Mouse (Mus musculus) liver, embryonic 11.5 days (tissue): Measurements from ENCODE around the gene Pygl. TPM values are rescaled to one million over a fixed set of nuclear protein-coding genes. Genes with fewer than 3 reads are reported as not detected.
"Not testable (repeated sequence)": the region's sequence is repeated elsewhere in the genome, so short reads cannot be mapped to it uniquely, and the experiment has no call there.

ENCODE experiments used
- ATAC-seq: fragments of 200-750 bp; cut with Nextera tagmentation; replicated peaks from 2 replicates; pipeline ENCODE4 v1.8.0; 2017; ENCODE audit warnings: moderate number of reproducible peaks, mild to moderate bottlenecking, moderate TSS enrichment, moderate library complexity; ENCODE audit not compliant: low FRiP score
- DNase-seq: peaks from one replicate; pipeline ENCODE4 v3.0.0-alpha.2; 2017; ENCODE audit warnings: low spot score
- H3K27ac ChIP-seq: fragments of 300-500 bp; sonication (generic); 2 replicates; pipeline ENCODE4 v1.5.1; 2014; ENCODE audit warnings: mild to moderate bottlenecking, low read depth, low read length, control low read depth
- H3K27me3 ChIP-seq: fragments of 300-500 bp; sonication (generic); replicated peaks from 2 replicates; pipeline ENCODE4 v1.6.1; 2014; ENCODE audit warnings: low read length, mixed read lengths; ENCODE audit not compliant: control insufficient read depth, insufficient read depth
- H3K36me3 ChIP-seq: fragments of 300-500 bp; sonication (generic); 2 replicates; pipeline ENCODE4 v1.6.1; 2014; ENCODE audit warnings: mild to moderate bottlenecking, low read length, moderate library complexity, mixed read lengths; ENCODE audit not compliant: control insufficient read depth, insufficient read depth
- H3K4me1 ChIP-seq: fragments of 300-500 bp; sonication (generic); replicated peaks from 2 replicates; pipeline ENCODE4 v1.6.1; 2014; ENCODE audit warnings: low read length, mixed read lengths; ENCODE audit not compliant: control insufficient read depth, insufficient read depth
- H3K4me2 ChIP-seq: fragments of 300-500 bp; sonication (generic); 2 replicates; pipeline ENCODE4 v1.6.1; 2014; ENCODE audit warnings: mild to moderate bottlenecking, control low read depth, moderate library complexity
- H3K4me3 ChIP-seq: fragments of 300-500 bp; sonication (generic); 2 replicates; pipeline ENCODE4 v1.5.1; 2014; ENCODE audit warnings: low read depth, low read length, control low read depth
- H3K9ac ChIP-seq: fragments of 300-500 bp; sonication (generic); 2 replicates; pipeline ENCODE4 v1.6.1; 2014; ENCODE audit warnings: low read depth, low read length, control low read depth
- H3K9me3 ChIP-seq: fragments of 300-500 bp; sonication (generic); 2 replicates; pipeline ENCODE4 v1.6.1; 2016; ENCODE audit warnings: low read length, inconsistent platforms, mixed read lengths; ENCODE audit not compliant: control insufficient read depth
- WGBS: fragments of 180-500 bp; shearing (Covaris S2); extraction: QIAGEN DNeasy Blood & Tissue Kit; methylation state at CpG from one replicate; pipeline ENCODE4 v1.1.7; 2014; 5-methylcytosine and 5-hydroxymethylcytosine counted together
- polyA plus RNA-seq: library from polyadenylated mRNA; unstranded; fragments of >200 nt; fragmentation: Nextera tagmentation; extraction: Ambion mirVana; gene quantifications from 2 replicates; pipeline ENCODE4 v1.2.1, GENCODE M21; 2014

The Pygl gene
- polyA plus RNA-seq, 1 experiment from 2014 or later = 29.8 TPM

- WGBS = 53% methylated on average over 5 of the region's 5 CpGs
- Histone ChIP-seq H3K36me3 (no peaks in the 10 kb centered on the region), H3K4me3 (no peak overlapping the region), H3K27ac (no peak overlapping the region), H3K9ac (no peak overlapping the region), H3K4me2 (no peak overlapping the region), H3K9me3 (no peaks in the 10 kb centered on the region), H3K27me3 (no peaks in the 10 kb centered on the region), H3K4me1 (no peaks in the 10 kb centered on the region)
- ATAC-seq (no peak), DNase-seq (no peak)
These were observed 73.8 kb downstream of the Pygl start for GRCm38 (mm10) chr12:70157292-70158066.

- H3K9ac ChIP-seq = no peak overlapping the region
These were observed 75.1 kb downstream of the Pygl start for GRCm38 (mm10) chr12:70156222-70156621.

GRCm38 (mm10) chr12:70153842-70154241, 77.4 kb downstream of the Pygl start, which contains the start of gene Abhd12b:
Gene Abhd12b, plus strand, starts transcription at chr12:70154142.
- ATAC-seq = no peak
- H3K4me3 ChIP-seq = no peak within 1 kb of the TSS
- H3K4me2 ChIP-seq = no peak within 1 kb of the TSS
- no peak within 1 kb of the TSS for H3K27ac ChIP-seq
- H3K4me1 ChIP-seq = no peaks in the 10 kb centered on the region
- no peaks in the 10 kb centered on the region for H3K36me3 ChIP-seq
- no peak within 1 kb of the TSS for H3K9ac ChIP-seq
- H3K27me3 ChIP-seq = no peaks in the 10 kb centered on the region
- DNase-seq = no peak
- 40% methylated on average over 3 of the region's 3 CpGs for WGBS
- no peaks in the 10 kb centered on the region for H3K9me3 ChIP-seq

More at GRCm38 (mm10) chr12:70156222-70156621, 75.1 kb downstream of the Pygl start:
- no peak for DNase-seq
- no peaks in the 10 kb centered on the region for H3K27me3 ChIP-seq
- ATAC-seq = no peak
- H3K36me3 ChIP-seq = no peaks in the 10 kb centered on the region
- H3K4me1 ChIP-seq = no peaks in the 10 kb centered on the region
- WGBS = 73% methylated on average over 6 of the region's 6 CpGs
- no peak overlapping the region for H3K4me3 ChIP-seq
- no peaks in the 10 kb centered on the region for H3K9me3 ChIP-seq
- no peak overlapping the region for H3K4me2 ChIP-seq
- H3K27ac ChIP-seq = no peak overlapping the region

- H3K9me3 ChIP-seq = no peaks in the 10 kb centered on the region
- no peaks in the 10 kb centered on the region for H3K36me3 ChIP-seq
- peak overlapping the region; percentile 60 for H3K4me2 ChIP-seq
- H3K9ac ChIP-seq = no peak overlapping the region
- H3K4me1 ChIP-seq = no peaks in the 10 kb centered on the region
- DNase-seq (no peak), ATAC-seq (no peak)
- H3K4me3 ChIP-seq = peak overlapping the region; percentile 33; the same call in 1 of the 2 replicates
- H3K27me3 ChIP-seq = no peaks in the 10 kb centered on the region
- H3K27ac ChIP-seq = no peak overlapping the region
- WGBS = 13% methylated on average over 11 of the region's 11 CpGs
These were observed 82.5 kb downstream of the Pygl start for GRCm38 (mm10) chr12:70148631-70149265.

- H3K4me2 ChIP-seq = peak overlapping the region; percentile 60
- DNase-seq (no peak), ATAC-seq (no peak)
- no peaks in the 10 kb centered on the region for H3K4me1 ChIP-seq
- no peaks in the 10 kb centered on the region for H3K9me3 ChIP-seq
- no peak overlapping the region for H3K27ac ChIP-seq
- H3K36me3 ChIP-seq = no peaks in the 10 kb centered on the region
- no peak overlapping the region for H3K9ac ChIP-seq
- H3K27me3 ChIP-seq = no peaks in the 10 kb centered on the region
- WGBS = 10% methylated on average over 13 of the region's 13 CpGs
- peak overlapping the region; percentile 33; the same call in 1 of the 2 replicates for H3K4me3 ChIP-seq
These were observed 83.2 kb downstream of the Pygl start for GRCm38 (mm10) chr12:70147986-70148630.

- Histone ChIP-seq H3K27me3 (no peaks in the 10 kb centered on the region), H3K27ac (no peak overlapping the region), H3K4me2 (no peak overlapping the region), H3K9ac (no peak overlapping the region), H3K36me3 (no peaks in the 10 kb centered on the region), H3K9me3 (no peaks in the 10 kb centered on the region), H3K4me1 (no peaks in the 10 kb centered on the region), H3K4me3 (no peak overlapping the region)
- DNase-seq (no peak), ATAC-seq (no peak)
- WGBS = 80% methylated on average over 6 of the region's 6 CpGs
These were observed 85.7 kb downstream of the Pygl start for GRCm38 (mm10) chr12:70145586-70145985.

- Histone ChIP-seq H3K4me1 (no peaks in the 10 kb centered on the region), H3K36me3 (no peaks in the 10 kb centered on the region), H3K4me3 (no peak overlapping the region), H3K27me3 (no peaks in the 10 kb centered on the region), H3K9me3 (no peaks in the 10 kb centered on the region), H3K27ac (no peak overlapping the region), H3K4me2 (no peak overlapping the region), H3K9ac (no peak overlapping the region)
- DNase-seq (no peak), ATAC-seq (no peak)
- WGBS = 49% methylated on average over 20 of the region's 20 CpGs
These were observed 86.4 kb downstream of the Pygl start for GRCm38 (mm10) chr12:70144637-70145448.

GRCm38 (mm10) chr12:70144106-70144587, 87.1 kb downstream of the Pygl start:
- H3K27ac ChIP-seq, H3K9me3 ChIP-seq, H3K4me1 ChIP-seq, H3K27me3 ChIP-seq, H3K4me3 ChIP-seq, H3K36me3 ChIP-seq, H3K4me2 ChIP-seq, DNase-seq, ATAC-seq, H3K9ac ChIP-seq: not testable (repeated sequence)
- WGBS = 32% methylated on average over 3 of the region's 3 CpGs
